ENCODE assay signal across 7 mouse cellular contexts in the genomic region with DNA sequence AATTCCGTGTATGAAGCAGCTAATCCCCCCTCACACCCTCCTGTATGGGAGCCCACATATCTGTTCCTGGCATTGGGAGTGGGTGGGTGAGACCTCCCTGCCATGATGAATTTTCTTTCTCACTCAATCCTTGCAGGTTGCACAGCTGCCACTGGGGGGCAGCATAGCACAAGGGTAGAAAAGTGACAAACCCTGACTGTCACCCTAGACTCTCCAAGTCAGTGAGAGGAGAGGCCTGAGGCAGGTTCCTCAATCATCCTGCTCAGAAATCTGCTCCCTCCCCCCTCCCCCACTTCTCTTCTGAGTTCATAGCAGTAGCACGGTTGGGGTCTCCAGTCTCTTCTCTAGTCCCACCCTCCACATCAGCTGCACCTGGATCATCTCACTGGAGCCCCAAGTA. TPM values are rescaled to one million over a fixed set of nuclear protein-coding genes. Genes with fewer than 3 reads are reported as not detected.
A peak's percentile ranks its signal among the peaks of the same experiment; 100 is the strongest.
DNase-seq lines count a peak whose midpoint lies in the region; ATAC-seq and TF ChIP-seq lines count a peak whose summit lies in the region.

No protein-coding gene starts in this region.

- H3K9ac ChIP-seq in hindbrain, postnatal 0 days (replicated peaks; ENCODE audit: low read length), result no peak overlapping the region

- DNase-seq in T-cell, adult 2 months (ENCODE audit: low spot score), result peak; percentile 70
- DNase-seq in cerebellum, adult 8-10 months, result peak; percentile 70
- peak; percentile 50 to 91 for DNase-seq in frontal cortex, adult 2 months (ENCODE audit: extremely low spot score in 1 of 2, low spot score in 1 of 2)
- peak; percentile 86 for DNase-seq in hindbrain, postnatal 0 days (ENCODE audit: low spot score)
- peak; percentile 76 to 78 for DNase-seq in layer of hippocampus, postnatal 36 days
- DNase-seq in lung, postnatal 36 days, result peak; percentile 87
- peak; percentile 70 to 85 for DNase-seq in right cerebral cortex, postnatal 10 days (ENCODE audit: low spot score in 2 of 2)

- no peak overlapping the region for H3K4me3 ChIP-seq in hindbrain, postnatal 0 days (ENCODE audit: low read length)

- H3K4me1 ChIP-seq in hindbrain, postnatal 0 days (ENCODE audit: insufficient read depth, low read length), result no peaks in the 10 kb centered on the region

- no peak overlapping the region for H3K4me2 ChIP-seq in hindbrain, postnatal 0 days (ENCODE audit: low read depth, low read length)

- peak; percentile 59 for ATAC-seq in hindbrain, postnatal 0 days

- no peaks in the 10 kb centered on the region for H3K27me3 ChIP-seq in hindbrain, postnatal 0 days (ENCODE audit: insufficient read depth, low read length)

- no peaks in the 10 kb centered on the region for H3K9me3 ChIP-seq in hindbrain, postnatal 0 days (ENCODE audit: low read length)

- TF ChIP-seq CTCF in hindbrain, postnatal 0 days (IDR thresholded peaks at IDR 0.05; ENCODE audit: low read depth), result peak; percentile 92

- H3K36me3 ChIP-seq in hindbrain, postnatal 0 days (ENCODE audit: insufficient read depth, low read length), result peaks cover 21% of the 10 kb centered on the region; the same call in 1 of the 2 replicates

- WGBS in hindbrain, postnatal 0 days, result 16% methylated on average over 2 of the region's 2 CpGs

- no peak overlapping the region for H3K27ac ChIP-seq in hindbrain, postnatal 0 days

RNA-seq across cellular contexts. Expression of a gene that starts 28.1 kb away (rescaled TPM):
- polyA plus RNA-seq in frontal cortex, adult 2 months (2012; rRNA removed), result 5.4 TPM in 2 replicates
- total RNA-seq in hindbrain, postnatal 0 days (2014; rRNA removed), result 29.5 and 33.1 TPM in 2 replicates
- 6.0 and 8.1 TPM in 2 replicates for polyA plus RNA-seq in hindbrain, postnatal 0 days (2015; fragmentation: Nextera tagmentation; extraction: Ambion mirVana)
- total RNA-seq in layer of hippocampus, postnatal 36 days (2021), result 10 to 100 TPM; 22.7 to 24.7 TPM
